Mouse (Mus musculus) forebrain, embryonic 10.5 days (tissue): ENCODE measurements around the gene Olfr577. TPM values are rescaled to one million over a fixed set of nuclear protein-coding genes. Genes with fewer than 3 reads are reported as not detected.

Experiments used
- DNase-seq: peaks from one replicate; pipeline ENCODE4 v3.0.0-alpha.2; 2017; ENCODE audit warnings: low spot score; ENCODE audit errors: extremely low spot score
- H3K27ac ChIP-seq: fragments of 300-500 bp; sonication (generic); 2 replicates; pipeline ENCODE4 v1.5.1; 2016; ENCODE audit warnings: mild to moderate bottlenecking
- H3K27me3 ChIP-seq: fragments of 300-500 bp; sonication (generic); 2 replicates; pipeline ENCODE4 v1.6.1; 2016; ENCODE audit warnings: mild to moderate bottlenecking; ENCODE audit not compliant: poor library complexity, severe bottlenecking
- H3K36me3 ChIP-seq: fragments of 300-500 bp; sonication (generic); replicated peaks from 2 replicates; pipeline ENCODE4 v1.6.1; 2016; ENCODE audit warnings: mild to moderate bottlenecking, moderate library complexity
- H3K4me1 ChIP-seq: fragments of 300-500 bp; sonication (generic); 2 replicates; pipeline ENCODE4 v1.6.1; 2016
- H3K4me3 ChIP-seq: fragments of 300-500 bp; sonication (generic); 2 replicates; pipeline ENCODE4 v1.5.1; 2016; ENCODE audit warnings: mild to moderate bottlenecking, moderate library complexity
- H3K9me3 ChIP-seq: fragments of 300-500 bp; sonication (generic); 2 replicates; pipeline ENCODE4 v1.6.1; 2016; ENCODE audit warnings: mild to moderate bottlenecking, moderate library complexity
- WGBS: fragments of 180-500 bp; shearing (Covaris S2); methylation state at CpG from one replicate; pipeline ENCODE4 v1.1.7; 2016; 5-methylcytosine and 5-hydroxymethylcytosine counted together
- polyA plus RNA-seq: library from polyadenylated mRNA; unstranded; fragments of >200 nt; fragmentation: Nextera tagmentation; extraction: Ambion mirVana; gene quantifications from 2 replicates; pipeline ENCODE4 v1.2.1, GENCODE M21; 2016

The Olfr577 gene
- polyA plus RNA-seq = not detected in 2 replicates

DNA sequence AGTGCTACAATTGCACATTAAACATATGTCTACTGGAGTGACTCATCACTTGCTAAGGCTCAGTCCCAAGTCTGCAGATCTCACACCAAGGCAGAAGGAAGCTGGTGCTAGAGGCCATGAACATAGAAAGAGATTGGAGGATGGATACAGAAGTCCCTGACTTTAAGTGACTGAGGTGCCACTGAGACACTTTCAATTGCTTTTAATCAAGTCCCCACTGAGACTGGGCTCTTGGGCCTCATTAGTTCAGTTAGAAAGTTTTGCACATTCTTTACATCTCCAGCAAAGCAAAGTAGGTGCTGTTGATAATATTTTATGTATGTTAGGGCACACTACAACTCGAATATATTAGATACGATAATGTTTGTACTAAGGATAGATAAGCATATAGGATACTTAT lies at the start of gene Olfr577:
Olfr577 (minus strand) TSS at position 101 of the 400 bp plus-strand sequence.
- H3K36me3 ChIP-seq = no peaks in the 10 kb centered on the region
- H3K4me1 ChIP-seq = no peaks in the 10 kb centered on the region
- H3K9me3 ChIP-seq = no peaks in the 10 kb centered on the region
- no peaks in the 10 kb centered on the region for H3K27me3 ChIP-seq
- 87% methylated on average over 2 of the region's 2 CpGs for WGBS
- DNase-seq = no peak
- H3K27ac ChIP-seq = no peak within 1 kb of the TSS
- H3K4me3 ChIP-seq = no peak within 1 kb of the TSS

GRCm38 (mm10) chr7:102989224-102989623 lies 13.5 kb upstream of the Olfr577 start, which contains the start of gene Olfr578:
Gene Olfr578 (minus strand): TSS chr7:102989324.
- no peak within 1 kb of the TSS for H3K4me3 ChIP-seq
- no peak within 1 kb of the TSS for H3K27ac ChIP-seq
- no peaks in the 10 kb centered on the region for H3K4me1 ChIP-seq
- H3K27me3 ChIP-seq = no peaks in the 10 kb centered on the region
- WGBS = 82% methylated on average over 3 of the region's 3 CpGs
- no peaks in the 10 kb centered on the region for H3K36me3 ChIP-seq
- no peak for DNase-seq
- no peaks in the 10 kb centered on the region for H3K9me3 ChIP-seq

DNA sequence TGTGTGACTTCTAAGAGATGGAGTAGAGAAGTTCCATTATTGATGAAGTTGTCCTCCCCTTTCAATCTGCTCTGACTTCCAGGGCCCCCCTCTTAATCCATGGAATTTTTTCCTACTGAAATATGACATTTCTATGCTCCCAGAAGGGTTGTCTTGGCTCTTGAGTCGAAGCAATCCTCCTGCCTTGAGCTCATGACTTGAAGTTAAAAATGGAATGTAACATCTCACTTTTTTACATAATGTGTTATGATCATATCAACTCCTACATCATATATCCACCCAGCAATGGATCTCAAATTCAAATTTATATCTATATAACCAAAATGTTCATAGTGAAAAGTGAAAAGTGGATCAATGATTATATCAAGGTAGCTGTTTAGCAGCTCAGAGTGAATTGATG lies 1.3 kb downstream of the Olfr577 start:
- 55% methylated on average over 1 of the region's 1 CpGs for WGBS
- H3K4me1 ChIP-seq = no peaks in the 10 kb centered on the region
- no peak overlapping the region for H3K4me3 ChIP-seq
- no peaks in the 10 kb centered on the region for H3K27me3 ChIP-seq
- H3K9me3 ChIP-seq = no peaks in the 10 kb centered on the region
- H3K36me3 ChIP-seq = no peaks in the 10 kb centered on the region
- no peak overlapping the region for H3K27ac ChIP-seq
- no peak for DNase-seq

DNA sequence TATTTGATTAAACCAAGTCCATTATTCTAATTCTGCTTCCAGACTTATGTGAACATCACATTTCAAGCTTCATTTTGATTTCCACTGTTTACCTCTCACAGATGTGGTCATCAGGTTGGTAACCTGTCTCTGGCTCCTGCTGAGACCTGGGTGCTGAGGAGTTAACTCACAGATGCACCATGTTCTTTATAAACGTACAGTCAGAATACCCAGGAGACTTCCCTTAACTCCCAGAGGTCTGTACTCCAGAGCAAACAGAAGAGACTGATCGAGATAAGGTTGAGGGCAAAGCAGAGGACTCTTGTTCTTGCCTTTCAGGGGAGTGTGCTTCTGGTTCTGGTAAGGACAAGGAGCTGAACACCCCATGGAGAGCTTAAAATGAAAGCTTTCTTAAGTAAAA lies 13.4 kb downstream of the Olfr577 start, which contains the start of gene Olfr576:
Olfr576 (plus strand) TSS at position 301 of the 400 bp plus-strand sequence.
- Histone ChIP-seq H3K4me3 (no peak within 1 kb of the TSS), H3K9me3 (no peaks in the 10 kb centered on the region), H3K27me3 (no peaks in the 10 kb centered on the region), H3K4me1 (no peaks in the 10 kb centered on the region), H3K36me3 (no peaks in the 10 kb centered on the region), H3K27ac (no peak within 1 kb of the TSS)
- WGBS = 74% methylated on average over 2 of the region's 2 CpGs
- DNase-seq = no peak

- no peak within 1 kb of the TSS for H3K27ac ChIP-seq
- H3K4me3 ChIP-seq = no peak within 1 kb of the TSS
- no peak for DNase-seq
- WGBS = 77% methylated on average over 1 of the region's 1 CpGs
- H3K9me3 ChIP-seq = no peaks in the 10 kb centered on the region
- no peaks in the 10 kb centered on the region for H3K4me1 ChIP-seq
- H3K27me3 ChIP-seq = no peaks in the 10 kb centered on the region
- no peaks in the 10 kb centered on the region for H3K36me3 ChIP-seq
These were observed 17.1 kb downstream of the Olfr577 start, which contains the start of gene Olfr575 for GRCm38 (mm10) chr7:102958593-102958992. Gene Olfr575 (minus strand): TSS chr7:102958775.

DNA sequence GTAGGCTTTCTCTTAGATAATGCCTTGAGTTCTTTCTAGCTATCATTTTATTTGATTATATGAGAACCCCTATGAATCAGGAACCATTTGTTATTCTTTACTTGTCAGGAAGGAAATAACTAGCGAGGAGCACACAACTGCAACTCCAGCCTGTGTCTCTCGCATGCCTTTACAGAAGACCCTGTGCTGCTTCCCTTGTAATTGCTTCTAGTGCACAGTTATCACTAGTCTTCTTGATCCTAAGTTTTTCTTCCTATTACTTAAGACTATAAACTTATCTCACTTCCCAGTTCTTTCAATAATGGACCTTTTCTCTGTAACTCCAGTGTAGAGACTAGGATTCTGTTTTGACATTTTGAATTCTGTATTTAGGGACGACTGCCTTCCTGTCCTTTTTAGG lies 17.6 kb downstream of the Olfr577 start:
- Histone ChIP-seq H3K27me3 (no peaks in the 10 kb centered on the region), H3K4me1 (no peaks in the 10 kb centered on the region), H3K27ac (no peak overlapping the region), H3K4me3 (no peak overlapping the region), H3K36me3 (no peaks in the 10 kb centered on the region), H3K9me3 (no peaks in the 10 kb centered on the region)
- WGBS = 71% methylated on average over 3 of the region's 3 CpGs
- no peak for DNase-seq

GRCm38 (mm10) chr7:102950732-102951131 lies 25.0 kb downstream of the Olfr577 start:
- no peak for DNase-seq
- Histone ChIP-seq H3K36me3 (no peaks in the 10 kb centered on the region), H3K4me1 (no peaks in the 10 kb centered on the region), H3K27ac (no peak overlapping the region), H3K4me3 (no peak overlapping the region), H3K9me3 (no peaks in the 10 kb centered on the region), H3K27me3 (no peaks in the 10 kb centered on the region)
- WGBS = 83% methylated on average over 1 of the region's 1 CpGs

DNA sequence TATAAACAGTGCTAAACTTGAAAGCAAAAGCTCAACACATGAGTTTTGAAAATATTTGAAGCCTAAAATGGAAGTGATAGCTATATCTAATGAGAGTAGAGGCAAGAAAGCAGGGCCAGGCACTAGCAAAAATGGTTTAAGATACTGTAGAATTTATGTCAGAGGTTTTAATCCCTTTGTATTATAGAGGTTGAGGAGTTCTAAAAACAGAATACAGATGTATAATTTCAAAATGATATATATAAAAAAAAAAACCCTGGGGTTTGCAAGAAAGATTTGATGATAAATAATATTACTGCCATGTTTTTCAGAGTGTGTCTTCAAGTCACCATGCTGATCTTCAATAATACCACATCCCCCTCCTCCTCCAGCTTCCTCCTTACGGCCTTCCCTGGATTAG lies 27.6 kb downstream of the Olfr577 start, which contains the start of gene Olfr574:
Olfr574 (plus strand) TSS at position 301 of the 400 bp plus-strand sequence.
- no peak within 1 kb of the TSS for H3K4me3 ChIP-seq
- H3K36me3 ChIP-seq = no peaks in the 10 kb centered on the region
- no peaks in the 10 kb centered on the region for H3K27me3 ChIP-seq
- no peaks in the 10 kb centered on the region for H3K9me3 ChIP-seq
- no peak within 1 kb of the TSS for H3K27ac ChIP-seq
- DNase-seq = no peak
- WGBS = 87% methylated on average over 1 of the region's 1 CpGs
- no peaks in the 10 kb centered on the region for H3K4me1 ChIP-seq

DNA sequence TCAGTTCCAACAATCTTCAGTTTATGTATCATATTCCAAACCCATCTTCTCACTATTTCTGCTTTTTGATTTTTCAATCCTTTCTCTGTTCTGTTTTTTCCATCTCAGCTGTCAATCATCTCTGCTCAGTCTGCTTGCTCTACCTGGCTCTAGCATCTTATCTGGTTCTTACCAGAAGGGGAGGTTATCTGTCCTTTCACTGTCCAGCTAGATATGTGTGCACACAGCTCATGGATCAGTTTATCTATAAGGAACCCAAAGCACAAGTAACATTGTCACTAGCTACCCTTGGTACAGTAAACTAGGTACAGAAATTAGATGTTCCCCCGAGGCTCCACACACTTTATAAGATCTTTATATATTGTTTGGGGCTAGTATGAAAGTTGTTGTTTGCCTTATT lies 32.3 kb downstream of the Olfr577 start:
- no peak overlapping the region for H3K27ac ChIP-seq
- H3K27me3 ChIP-seq = no peaks in the 10 kb centered on the region
- H3K36me3 ChIP-seq = no peaks in the 10 kb centered on the region
- no peak for DNase-seq
- WGBS = 82% methylated on average over 1 of the region's 1 CpGs
- no peaks in the 10 kb centered on the region for H3K4me1 ChIP-seq
- no peaks in the 10 kb centered on the region for H3K9me3 ChIP-seq
- no peak overlapping the region for H3K4me3 ChIP-seq

GRCm38 (mm10) chr7:102942475-102942874 lies 33.3 kb downstream of the Olfr577 start, which contains the start of gene Olfr573-ps1:
Gene Olfr573-ps1 (minus strand): TSS chr7:102942575.
- 100% methylated on average over 2 of the region's 2 CpGs for WGBS
- no peaks in the 10 kb centered on the region for H3K9me3 ChIP-seq
- H3K4me1 ChIP-seq = no peaks in the 10 kb centered on the region
- no peaks in the 10 kb centered on the region for H3K27me3 ChIP-seq
- no peaks in the 10 kb centered on the region for H3K36me3 ChIP-seq
- no peak within 1 kb of the TSS for H3K27ac ChIP-seq
- DNase-seq = no peak
- no peak within 1 kb of the TSS for H3K4me3 ChIP-seq

GRCm38 (mm10) chr7:102927105-102927504 lies 48.6 kb downstream of the Olfr577 start:
- Histone ChIP-seq H3K4me3 (no peak overlapping the region), H3K4me1 (no peaks in the 10 kb centered on the region), H3K27me3 (no peaks in the 10 kb centered on the region), H3K36me3 (no peaks in the 10 kb centered on the region), H3K9me3 (no peaks in the 10 kb centered on the region), H3K27ac (no peak overlapping the region)
- DNase-seq = no peak
- 82% methylated on average over 3 of the region's 3 CpGs for WGBS

DNA sequence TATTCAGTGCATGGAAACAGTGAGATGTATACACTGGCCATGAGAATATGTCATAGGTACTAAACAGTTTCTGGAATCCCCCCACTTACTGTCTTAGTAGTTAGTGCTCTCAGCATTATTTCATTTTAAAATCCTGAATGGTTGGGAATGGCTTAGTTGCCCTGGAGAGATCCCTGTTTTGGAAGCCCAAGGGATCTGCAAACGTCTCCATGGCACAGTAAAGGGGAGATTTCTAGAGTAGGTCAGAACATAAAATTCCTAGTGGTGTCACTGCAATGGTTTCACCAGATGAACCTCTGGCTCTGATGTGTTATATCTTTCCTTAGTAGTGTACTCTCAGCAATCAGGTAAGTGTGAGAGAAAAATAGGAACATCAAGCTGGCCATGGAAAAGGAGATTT lies 51.6 kb downstream of the Olfr577 start, which contains the start of gene Olfr572:
Olfr572 (plus strand) TSS at position 301 of the 400 bp plus-strand sequence.
- no peaks in the 10 kb centered on the region for H3K27me3 ChIP-seq
- H3K4me1 ChIP-seq = no peaks in the 10 kb centered on the region
- no peak within 1 kb of the TSS for H3K27ac ChIP-seq
- H3K4me3 ChIP-seq = no peak within 1 kb of the TSS
- DNase-seq = no peak
- H3K36me3 ChIP-seq = no peaks in the 10 kb centered on the region
- H3K9me3 ChIP-seq = no peaks in the 10 kb centered on the region
- WGBS = 64% methylated on average over 1 of the region's 1 CpGs
